Mouse (Mus musculus) frontal cortex, postnatal 10 days (tissue): Measurements from ENCODE around the gene Npepps.
"Not testable (repeated sequence)": the region's sequence is repeated elsewhere in the genome, so short reads cannot be mapped to it uniquely, and the experiment has no call there.

Experiments
- DNase-seq, 2 experiments: peaks; one replicate each; pipeline ENCODE4 v3.0.0; 2022; ENCODE audit warnings: low spot score in 2 of 2, mixed read lengths in 1 of 2

Npepps gene

DNA sequence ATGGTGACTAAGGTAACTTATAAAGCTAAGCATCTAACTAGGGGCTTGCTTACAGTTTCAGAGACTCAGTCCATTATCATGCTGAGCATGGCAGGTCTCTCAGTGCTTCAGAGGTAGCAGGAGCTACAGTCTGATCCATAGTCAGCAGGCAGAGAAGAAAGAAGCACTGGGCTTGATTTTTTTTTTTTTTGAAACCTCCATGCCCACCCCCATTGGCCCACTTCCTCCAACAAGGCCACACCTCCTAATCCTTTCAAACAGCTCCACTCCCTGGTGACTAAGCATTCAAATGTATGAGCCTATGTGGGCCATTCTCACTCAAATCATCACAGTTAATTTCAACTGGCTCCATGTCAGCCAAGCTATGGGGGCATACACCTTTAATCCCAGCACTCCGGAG lies 12.3 kb upstream of the Npepps start:
- no peak for DNase-seq

DNA sequence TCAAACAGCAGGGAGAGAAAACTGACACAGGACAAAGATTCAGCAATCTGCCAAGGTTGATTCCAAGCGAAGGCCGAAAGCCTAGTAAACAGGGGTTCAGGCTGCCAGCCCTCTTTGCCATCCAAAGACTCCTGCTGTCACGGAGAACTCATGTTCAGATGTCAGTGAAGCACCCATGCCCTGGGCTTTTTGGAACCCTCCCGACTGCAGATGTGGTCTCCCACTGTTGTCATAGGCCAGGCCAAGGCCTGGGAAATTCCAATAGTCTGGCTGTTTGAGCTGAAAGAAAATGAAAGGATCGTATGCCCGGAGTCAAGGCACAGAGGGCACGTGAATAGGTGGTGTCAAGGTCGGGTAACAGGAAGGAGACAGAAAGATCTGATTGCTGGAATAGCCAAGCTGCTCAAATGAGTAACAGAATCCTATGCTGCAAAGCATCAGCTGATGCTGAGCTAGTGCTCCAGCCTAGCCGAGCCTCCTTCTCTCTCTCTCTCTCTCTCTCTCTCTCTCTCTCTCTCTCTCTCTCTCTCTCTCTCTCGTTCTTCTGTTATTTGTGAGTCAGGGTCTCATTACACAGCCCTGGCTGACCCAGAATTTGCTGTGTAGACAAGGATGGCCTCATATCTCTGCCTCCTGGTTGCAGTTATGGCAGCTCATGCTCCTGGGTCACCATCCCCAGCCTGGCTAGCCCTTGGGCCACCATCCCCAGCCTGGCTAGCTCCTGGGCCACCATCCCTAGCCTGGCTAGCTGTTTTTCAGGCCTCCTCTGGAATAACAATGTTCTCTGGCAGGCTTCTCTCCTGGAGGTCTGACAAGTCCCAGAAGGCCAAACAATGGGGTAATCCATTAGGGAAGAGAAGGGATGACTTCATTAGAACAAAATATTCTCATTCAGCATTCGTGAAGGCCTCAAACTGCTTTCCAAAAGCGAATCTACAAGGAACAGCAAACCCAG lies 9.1 kb upstream of the Npepps start:
- DNase-seq = peak in 1 of 2 experiments; percentile 35

DNA sequence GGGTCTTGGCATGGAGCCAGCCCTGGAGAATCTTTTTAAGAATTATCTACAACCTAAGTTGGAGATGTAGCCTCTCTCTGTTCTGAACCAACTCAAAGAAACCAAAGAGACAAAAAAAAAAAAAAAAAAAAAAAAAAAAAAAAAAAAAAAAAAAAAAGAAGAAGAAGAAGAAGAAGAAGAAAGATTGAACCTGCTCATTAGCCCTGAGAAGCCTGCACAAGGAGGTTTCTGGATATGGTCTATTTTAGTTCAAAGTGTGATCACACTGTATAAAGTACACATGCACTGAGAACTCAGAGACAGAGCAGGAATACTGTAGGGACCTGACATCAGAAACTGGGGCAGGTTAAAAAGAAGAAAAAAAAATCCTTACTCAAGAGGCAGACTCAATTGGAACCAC lies 7.2 kb upstream of the Npepps start:
- no peak for DNase-seq

DNA sequence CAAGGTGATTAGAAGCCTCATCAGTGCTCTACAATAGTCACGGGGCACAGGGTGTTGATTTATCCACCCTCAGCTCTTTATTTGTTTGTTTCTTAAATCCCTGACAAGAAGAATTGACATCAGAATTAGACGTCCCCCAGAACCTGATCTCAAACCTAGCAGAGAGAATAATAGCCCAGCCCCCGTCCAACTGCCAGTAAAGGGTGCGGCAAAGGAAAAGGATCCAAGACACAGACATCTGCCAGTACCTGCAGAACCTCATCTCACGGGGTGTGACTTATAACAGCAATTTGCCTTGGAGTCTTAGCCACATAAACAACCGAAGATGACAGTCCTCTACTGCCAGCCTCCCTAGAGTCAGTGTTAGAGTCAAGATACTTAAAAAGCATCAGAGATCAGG lies 6.5 kb upstream of the Npepps start:
- DNase-seq = no peak

DNA sequence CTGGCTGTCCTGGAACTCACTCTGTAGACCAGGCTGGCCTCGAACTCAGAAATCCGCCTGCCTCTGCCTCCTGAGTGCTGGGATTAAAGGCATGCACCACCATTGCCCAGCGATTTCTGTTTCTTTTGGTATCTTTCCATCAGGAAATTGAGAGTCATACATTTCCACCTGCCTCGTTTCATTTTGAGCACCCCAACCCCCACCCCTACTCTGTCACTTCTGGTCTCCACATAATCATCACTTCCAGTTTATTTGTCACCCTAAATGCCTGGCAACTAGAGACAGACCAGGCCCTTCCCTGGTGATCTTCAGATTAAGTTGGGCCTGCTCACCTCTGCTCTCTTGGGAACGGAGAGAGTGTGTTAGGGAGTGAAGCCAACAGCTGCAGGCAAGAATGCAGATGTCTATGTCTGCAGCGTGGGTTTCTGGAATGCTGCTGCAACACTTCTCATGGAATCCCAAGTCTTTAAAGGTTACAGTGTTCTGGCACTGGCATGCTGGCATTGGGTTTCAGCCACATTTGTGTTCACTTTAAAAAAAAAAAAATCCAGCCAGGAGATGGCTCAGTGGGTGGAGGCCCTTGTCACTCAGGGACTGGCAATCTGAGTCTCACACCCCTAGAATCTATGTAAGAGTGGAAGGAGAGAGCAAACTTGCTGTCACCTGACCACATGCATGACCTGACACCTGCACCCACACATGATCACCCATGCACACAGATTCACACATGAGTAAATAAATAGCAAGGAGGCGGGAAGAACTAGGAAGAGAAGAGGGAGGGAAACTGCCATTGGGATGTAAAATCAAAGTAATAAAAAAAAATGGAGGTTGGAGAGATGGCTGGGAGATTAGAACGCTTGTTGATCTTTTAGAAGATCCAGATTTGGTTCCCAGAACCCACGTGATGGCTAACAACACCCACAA lies 5.7 kb upstream of the Npepps start:
- no peak for DNase-seq

DNA sequence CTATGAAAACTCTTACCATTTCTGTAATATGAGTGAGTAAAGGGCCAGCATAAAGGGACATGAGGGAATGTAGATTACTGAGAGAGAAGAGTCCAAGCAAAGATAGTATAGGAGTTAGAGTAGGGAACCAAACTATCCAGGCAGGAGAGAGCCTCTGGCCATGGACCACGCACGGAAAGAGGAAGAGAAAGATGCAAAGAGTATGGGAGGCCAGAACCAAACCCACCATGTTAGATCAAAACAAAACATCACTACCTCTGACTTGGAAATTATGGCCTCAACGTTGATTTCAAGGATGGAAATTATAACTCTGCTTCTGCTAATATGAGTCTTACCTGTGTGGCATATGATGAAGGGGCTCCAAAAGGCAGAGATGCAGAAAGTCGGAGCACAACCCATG lies 4.4 kb upstream of the Npepps start:
- DNase-seq = no peak

DNA sequence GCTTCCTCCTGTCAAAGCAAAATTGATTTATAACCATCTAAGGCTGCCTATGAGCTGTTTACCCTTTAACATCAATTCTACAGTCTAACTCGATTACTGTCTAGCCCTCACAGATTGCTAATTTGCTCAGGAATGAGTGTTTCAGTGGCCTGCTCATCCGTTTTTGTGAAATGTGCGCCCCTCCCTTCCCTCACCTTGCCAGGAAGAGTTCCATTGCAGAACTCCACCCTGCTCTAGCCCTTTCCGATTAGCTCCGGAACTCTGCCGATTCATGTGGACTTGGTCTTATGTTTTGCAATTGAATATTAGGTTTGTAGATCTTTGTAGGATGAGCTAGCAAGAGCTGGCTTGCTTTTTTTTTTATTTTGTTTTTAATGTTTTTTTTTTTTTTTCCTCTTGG lies 1.7 kb upstream of the Npepps start:
- no peak for DNase-seq

DNA sequence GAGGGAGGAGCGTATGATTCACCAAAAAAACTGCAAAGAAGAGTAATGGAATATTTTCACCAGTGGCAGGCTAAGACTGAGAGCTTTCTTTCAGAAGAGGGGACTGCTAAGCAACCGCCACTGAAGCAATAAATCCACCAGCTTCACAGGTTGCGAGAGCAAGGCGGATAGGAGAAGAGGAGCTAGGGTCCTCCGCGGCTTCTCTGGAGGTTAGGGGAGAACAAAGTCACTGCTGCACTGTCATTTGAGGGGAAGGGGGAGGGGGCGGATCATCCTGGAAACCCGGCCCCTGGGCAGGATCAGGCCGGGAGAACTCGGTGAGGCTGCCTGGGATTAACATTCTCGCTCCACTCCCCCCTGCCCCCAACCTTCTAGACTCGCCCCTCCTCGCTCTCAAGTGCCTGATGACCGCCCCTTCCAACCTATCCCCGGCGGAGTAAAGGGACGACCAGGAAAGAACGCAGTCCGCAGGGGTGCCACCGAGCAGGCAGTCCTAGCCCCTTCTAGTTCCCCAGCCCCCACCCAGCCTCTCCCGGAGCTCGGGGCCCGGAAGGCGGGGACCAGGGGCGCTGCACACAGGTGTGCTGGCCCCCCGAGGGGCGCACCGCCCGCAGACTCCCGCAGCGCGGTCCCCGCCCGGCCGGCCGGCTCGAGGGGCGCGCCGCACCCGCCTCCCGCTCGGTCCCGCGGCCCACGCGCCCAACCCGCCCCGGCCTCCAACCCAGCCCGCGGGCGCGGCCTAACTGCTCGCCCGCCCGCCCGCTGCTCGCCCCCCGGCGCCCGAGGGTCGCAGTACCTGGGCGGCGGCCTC lies 828 bp downstream of the Npepps start:
- peak; percentile 50 to 58 for DNase-seq

DNA sequence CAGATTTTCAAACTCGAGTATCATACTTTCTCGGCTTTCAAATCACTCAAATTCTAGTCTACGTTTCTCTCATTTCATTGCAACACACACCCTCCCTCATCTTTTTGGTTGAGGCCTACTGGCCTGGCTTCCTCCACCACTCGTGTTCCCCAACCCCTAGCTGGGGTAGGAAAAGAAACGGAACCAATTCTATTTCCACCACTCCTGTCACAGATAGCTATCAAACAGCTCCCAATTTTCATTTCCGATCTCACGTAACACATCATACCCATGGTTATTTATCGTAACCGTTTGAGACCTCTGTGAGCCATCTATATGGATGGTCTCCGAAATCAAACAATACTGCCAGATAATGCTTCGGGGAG lies 1.4 kb downstream of the Npepps start:
- DNase-seq = no peak

DNA sequence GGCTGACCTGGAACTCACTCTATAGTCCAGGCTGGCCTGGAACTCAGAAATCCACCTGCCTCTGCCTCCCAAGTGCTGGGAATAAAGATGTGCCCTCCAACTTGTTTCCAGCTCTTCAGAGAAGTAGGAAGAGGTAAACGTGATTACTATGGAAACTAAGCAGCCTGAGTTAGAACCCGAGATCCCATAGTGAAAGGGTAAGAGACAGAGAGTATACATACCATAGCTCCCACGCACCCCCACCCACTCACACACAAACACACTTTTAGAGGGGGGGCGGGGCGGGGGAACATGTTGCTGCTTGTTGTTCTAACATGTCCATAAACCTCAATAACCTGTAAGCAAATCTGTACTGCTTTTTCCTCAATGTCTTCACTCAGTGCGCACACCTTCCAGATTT lies 2.0 kb downstream of the Npepps start:
- DNase-seq = no peak

DNA sequence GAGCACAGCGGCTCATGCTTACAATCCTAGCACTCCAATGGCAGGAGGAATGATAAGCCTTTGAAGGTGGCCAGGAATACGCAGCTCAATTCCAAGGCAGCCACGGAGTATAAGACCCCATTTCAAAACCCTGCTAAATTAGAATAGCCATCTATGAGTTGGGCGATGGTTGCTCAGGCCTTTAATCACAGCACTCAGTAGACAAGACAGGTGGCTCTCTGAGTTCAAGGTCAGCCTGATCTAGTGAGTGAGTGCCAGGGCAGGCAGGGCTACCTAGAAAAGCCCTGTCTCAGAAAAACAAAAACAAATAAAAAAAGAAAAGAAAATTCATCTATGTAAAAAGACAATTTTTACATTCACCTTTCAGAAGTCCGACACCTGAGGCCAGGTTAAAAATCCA lies 3.3 kb downstream of the Npepps start:
- no peak for DNase-seq

DNA sequence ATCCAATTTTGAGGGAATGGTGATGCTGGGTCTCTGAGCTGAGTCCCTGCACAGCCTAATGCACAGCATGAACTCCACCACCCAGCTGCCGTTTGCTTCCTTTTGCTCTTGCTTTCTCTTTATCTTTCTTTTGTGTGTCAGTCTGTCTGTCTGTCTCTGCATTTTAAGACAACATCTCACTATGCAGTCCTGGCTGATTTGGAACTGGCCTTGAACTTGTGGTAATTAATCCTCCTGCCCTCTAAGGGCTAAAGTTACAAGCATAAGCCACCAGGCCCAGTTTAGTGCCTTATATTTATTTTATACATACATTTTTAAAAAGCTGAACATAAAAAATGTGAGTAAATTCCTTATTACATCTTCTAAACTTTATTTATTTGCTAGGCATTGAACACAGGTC lies 4.4 kb downstream of the Npepps start:
- DNase-seq = no peak

DNA sequence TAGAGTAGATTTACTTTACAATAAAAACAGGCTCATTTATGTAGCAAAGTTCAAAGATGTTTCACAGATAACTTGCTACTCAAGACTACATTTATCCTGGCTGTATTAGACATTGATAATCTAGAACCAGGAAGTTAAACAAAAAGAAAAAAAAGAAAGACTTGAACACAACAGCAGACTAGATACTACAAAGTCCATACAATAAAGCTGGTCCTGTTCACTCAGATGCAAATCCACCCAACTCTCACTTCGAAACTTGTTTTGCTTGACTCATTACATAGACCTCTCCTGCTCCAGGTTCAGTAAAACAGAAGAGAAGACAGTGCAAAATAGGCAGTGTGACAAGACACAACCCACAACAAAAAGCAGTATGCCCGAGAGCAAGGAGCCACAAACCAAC lies 5.1 kb downstream of the Npepps start:
- no peak for DNase-seq

DNA sequence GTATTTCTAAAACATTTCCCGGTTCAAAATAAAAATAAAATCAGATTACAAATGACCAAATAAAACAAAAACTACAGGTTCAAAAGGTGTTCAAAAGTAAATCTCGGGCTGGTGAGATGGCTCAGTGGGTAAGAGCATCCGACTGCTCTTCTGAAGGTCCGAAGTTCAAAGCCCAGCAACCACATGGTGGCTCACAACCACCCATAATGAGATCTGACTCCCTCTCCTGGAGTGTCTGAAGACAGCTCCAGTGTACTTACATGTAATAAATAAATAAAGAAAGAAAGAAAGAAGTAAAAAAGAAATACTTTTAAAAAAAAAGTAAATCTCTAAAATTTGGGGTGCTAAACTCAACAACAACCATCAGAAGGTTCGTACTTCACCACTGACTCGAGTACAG lies 5.5 kb downstream of the Npepps start:
- DNase-seq = not testable (repeated sequence)

DNA sequence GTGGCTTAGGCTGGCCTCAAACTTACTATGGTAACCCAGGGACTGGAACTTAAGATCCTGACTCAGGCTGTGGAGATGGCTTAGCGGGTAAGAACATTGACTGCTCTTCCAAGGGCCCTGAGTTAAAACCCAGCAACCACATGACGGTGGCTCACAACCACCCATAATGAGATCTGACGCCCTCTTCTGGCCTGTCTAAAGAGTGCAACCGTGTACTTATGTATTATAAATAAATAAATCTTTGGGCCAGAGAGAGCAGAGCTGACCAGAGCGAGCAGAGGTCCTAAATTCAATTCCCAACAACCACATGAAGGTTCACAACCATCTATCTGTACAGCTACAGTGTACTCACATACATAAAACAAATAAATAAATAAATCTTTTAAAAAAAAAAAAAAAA lies 6.8 kb downstream of the Npepps start:
- no peak for DNase-seq

DNA sequence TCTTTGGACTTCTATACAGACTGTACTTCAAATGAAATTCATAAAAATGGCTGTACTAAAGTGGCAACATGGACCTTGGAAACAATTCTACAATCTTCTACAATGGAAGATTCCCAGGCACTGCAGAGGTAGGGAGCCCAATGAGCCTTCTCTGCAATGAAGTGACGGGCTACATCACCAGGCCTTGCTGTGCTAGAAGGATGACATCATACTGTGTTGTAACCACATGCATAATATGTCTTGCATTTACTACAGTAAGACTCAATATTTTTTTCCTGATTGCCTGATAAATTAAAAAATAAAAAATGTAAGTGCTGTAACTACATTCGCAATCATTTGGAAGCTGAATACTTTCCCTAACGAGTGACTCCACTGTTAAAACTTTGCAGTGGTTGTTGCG lies 7.6 kb downstream of the Npepps start:
- no peak for DNase-seq

DNA sequence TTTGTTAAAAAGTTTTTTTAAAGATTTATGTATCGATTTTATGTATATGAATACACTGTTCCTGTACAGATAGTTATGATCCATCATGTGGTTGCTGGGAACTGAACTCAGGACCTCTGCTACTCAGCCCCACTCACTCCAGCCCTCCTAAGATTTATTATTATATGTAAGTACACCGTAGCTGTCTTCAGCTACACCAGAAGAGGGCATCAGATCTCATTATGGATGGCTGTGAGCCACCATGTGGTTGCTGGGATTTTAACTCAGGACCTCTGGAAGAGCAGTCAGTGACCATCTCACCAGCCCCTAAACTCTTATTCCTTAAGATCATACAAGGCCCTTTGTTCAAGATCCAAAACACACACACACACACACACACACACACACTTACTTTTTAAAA lies 10.4 kb downstream of the Npepps start:
- not testable (repeated sequence) for DNase-seq

DNA sequence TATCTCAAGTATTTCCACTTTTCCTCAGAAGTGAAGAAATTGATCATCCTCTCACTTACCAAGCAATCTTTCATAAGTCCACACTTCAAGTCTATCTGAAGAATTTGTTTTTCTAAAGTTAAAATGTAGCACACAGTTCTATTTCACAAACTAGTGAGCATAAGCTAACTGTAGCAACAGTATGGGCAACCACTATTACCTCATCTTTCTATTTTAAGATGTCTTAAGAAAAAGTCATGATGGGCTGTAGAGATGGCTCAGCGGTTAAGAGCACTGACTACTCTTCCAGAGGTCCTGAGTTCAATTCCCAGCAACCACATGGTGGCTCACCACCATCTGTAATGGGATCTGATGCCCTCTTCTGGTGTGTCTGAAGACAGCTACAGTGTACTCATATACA lies 13.9 kb downstream of the Npepps start:
- DNase-seq = not testable (repeated sequence)

DNA sequence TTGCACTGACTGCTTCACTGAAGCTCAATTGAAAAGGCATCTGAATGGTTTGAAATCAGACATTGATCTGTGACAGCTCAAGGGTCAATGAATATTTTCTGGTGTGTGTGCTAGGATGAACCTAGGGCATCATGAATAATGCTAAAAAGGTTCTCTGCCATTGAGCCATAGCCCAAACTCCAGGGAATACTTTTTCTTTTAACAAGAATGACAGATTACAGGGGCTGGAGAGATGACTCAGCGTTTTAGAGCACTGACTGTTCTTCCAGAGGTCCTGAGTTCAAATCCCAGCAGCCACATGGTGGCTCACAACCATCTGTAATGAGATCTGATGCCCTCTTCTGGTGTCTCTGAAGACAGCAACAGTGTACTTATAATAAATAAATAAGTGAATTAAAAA lies 30.8 kb downstream of the Npepps start:
- not testable (repeated sequence) for DNase-seq

DNA sequence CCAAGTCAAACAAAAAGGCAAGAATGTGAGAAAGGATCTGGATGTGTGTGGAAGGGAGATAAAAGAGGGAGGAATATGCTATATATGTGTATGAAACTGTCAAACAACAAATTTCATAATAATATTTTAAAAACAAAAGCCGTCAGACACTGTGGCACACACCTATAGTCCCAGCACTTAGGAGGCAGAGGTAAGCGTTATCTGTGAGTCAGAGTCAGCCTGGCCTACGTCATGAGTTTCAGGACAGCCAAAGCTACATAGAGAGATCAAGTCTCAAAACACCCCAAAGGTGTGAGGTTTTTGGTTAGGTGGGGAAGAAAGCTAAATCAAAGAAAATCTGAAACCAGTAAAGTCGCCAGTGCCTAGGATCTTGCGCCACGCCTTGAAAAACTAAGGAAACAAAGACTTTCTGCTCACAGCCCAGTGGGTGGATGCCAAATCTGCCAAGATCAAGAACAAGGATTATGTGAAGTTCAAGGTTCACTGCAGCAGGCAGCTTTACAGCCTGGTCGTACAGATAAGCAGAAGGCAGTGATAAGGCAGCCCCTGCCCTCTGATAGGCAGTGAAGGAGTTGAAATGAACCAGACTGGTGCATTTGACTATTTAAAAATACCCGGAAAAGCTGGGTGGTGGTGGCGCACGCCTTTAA lies 33.8 kb downstream of the Npepps start:
- no peak for DNase-seq

DNA sequence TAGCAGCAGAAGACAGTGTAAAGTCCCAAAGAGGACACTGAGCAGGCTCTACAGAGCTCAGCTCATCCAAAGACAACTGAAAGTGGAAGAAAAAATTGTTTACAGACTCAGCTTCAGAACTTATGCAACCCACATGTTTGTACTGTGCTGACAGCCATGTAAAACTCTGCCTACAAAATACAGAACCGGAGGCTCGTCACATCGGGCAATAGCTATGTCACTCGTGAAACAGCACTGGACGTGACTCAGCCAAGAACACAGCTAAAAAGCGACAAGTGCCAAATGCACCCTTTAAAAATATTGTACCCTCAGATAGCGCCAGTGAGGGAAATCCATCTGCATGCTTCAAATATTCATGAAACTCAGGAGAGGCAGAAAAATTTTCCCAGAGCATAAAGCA lies 39.1 kb downstream of the Npepps start:
- no peak for DNase-seq
